Mouse (Mus musculus): Measurements from ENCODE around the gene Tas2r104. TPM values are rescaled to one million over a fixed set of nuclear protein-coding genes. Genes with fewer than 3 reads are reported as not detected.

The Tas2r104 gene
- not detected in 2 replicates for polyA plus RNA-seq (2011; ENCODE audit: insufficient read depth, insufficient read length, low read depth, missing spikeins)

DNA sequence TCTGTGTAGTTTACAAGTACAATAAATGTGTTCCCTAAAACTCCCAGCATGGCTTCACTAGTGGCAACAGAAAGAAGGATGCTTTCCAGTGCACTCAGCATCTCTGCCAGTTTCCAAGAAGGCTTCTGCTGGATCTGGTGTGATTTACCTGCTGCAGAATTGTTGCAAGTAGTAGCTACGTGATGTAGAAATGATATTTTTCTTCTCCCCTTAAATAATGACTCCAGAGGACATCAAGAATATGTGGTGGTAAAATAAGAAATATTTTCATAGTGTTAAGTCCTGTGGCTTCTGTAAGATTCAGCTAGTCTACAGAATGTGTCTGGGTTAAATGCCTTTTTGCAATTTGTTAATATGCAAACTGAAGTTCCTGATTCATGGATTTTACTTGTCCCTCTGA is at the start of gene Tas2r104:
TSS of gene Tas2r104 (minus strand) at position 101 of the 400 bp plus-strand sequence.
- Histone ChIP-seq H3K27me3 (ENCODE audit: control insufficient read depth, insufficient read depth, low read length, poor library complexity, severe bottlenecking) (no peaks in the 10 kb centered on the region), H3K4me3 (ENCODE audit: low read depth, low read length) (no peak within 1 kb of the TSS), H3K27ac (ENCODE audit: insufficient read depth, low read length) (no peak within 1 kb of the TSS), H3K9ac (ENCODE audit: low read depth, poor library complexity, severe bottlenecking) (no peak within 1 kb of the TSS), H3K4me1 (ENCODE audit: control insufficient read depth, insufficient read depth, low read length) (no peaks in the 10 kb centered on the region), H3K9me3 (replicated peaks; ENCODE audit: control insufficient read depth, insufficient read depth, low read length, poor library complexity, severe bottlenecking) (no peaks in the 10 kb centered on the region), H3K36me3 (ENCODE audit: control insufficient read depth, insufficient read depth, low read length, poor library complexity, severe bottlenecking) (no peaks in the 10 kb centered on the region)
- no peak for TF ChIP-seq CTCF (IDR thresholded peaks at IDR 0.05; ENCODE audit: low read depth, low read length)
- no peak for TF ChIP-seq POLR2A (IDR thresholded peaks at IDR 0.05; ENCODE audit: insufficient read depth, low read length)
- TF ChIP-seq EP300 (IDR thresholded peaks at IDR 0.05; ENCODE audit: insufficient read depth, low read depth, low read length) = no peak

DNA sequence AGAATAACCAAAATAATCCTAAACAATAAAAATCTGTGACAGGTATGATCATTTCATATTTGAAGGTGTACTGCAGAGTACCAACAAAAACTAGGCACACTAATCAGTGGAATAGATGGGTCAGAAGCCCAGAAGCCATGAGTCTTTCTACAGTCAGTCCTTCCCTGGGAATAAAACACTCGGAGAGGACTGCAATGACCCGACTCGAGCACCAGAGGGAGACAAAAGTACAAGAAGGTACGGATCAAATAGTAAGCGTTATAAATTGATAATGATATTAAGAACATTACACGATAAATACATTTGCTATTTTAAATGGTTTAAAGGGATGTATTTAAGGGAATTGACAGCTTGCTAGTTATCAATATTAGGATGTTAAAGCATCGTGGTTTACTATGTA is 27.3 kb upstream of the Tas2r104 start:
- H3K9me3 ChIP-seq (replicated peaks; ENCODE audit: control insufficient read depth, insufficient read depth, low read length, poor library complexity, severe bottlenecking) = no peaks in the 10 kb centered on the region
- H3K27ac ChIP-seq (ENCODE audit: insufficient read depth, low read length) = no peak overlapping the region
- no peaks in the 10 kb centered on the region for H3K4me1 ChIP-seq (ENCODE audit: control insufficient read depth, insufficient read depth, low read length)
- TF ChIP-seq POLR2A (IDR thresholded peaks at IDR 0.05; ENCODE audit: insufficient read depth, low read length) (no peak), CTCF (IDR thresholded peaks at IDR 0.05; ENCODE audit: low read depth, low read length) (no peak), EP300 (IDR thresholded peaks at IDR 0.05; ENCODE audit: insufficient read depth, low read depth, low read length) (no peak)
- no peak overlapping the region for H3K4me3 ChIP-seq (ENCODE audit: low read depth, low read length)
- no peaks in the 10 kb centered on the region for H3K36me3 ChIP-seq (ENCODE audit: control insufficient read depth, insufficient read depth, low read length, poor library complexity, severe bottlenecking)
- no peak overlapping the region for H3K9ac ChIP-seq (ENCODE audit: low read depth, poor library complexity, severe bottlenecking)
- H3K27me3 ChIP-seq (ENCODE audit: control insufficient read depth, insufficient read depth, low read length, poor library complexity, severe bottlenecking) = no peaks in the 10 kb centered on the region

DNA sequence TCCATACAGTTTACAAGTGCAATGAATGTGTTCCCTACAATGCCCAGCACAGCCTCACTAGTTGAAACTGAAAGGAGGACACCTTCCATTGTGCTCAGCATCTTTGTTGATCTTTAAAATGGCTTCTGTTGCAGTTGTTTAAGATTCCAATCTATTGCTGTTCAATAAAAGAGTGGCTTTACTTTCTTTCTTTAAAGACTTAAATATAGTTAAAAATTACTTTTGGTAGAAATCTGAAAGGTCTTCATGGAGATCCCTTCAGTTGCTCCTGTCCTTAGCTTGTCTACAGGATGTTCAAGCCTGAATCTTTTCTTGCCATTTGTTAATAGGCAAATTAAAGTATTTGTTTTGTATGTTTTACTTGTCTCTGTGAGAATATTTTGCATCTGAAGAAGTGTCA is 4.4 kb upstream of the Tas2r104 start, which contains the start of gene Tas2r114:
TSS of gene Tas2r114 (minus strand) at position 101 of the 400 bp plus-strand sequence.
- Histone ChIP-seq H3K9me3 (replicated peaks; ENCODE audit: control insufficient read depth, insufficient read depth, low read length, poor library complexity, severe bottlenecking) (no peaks in the 10 kb centered on the region), H3K9ac (ENCODE audit: low read depth, poor library complexity, severe bottlenecking) (no peak within 1 kb of the TSS), H3K4me1 (ENCODE audit: control insufficient read depth, insufficient read depth, low read length) (no peaks in the 10 kb centered on the region), H3K27ac (ENCODE audit: insufficient read depth, low read length) (no peak within 1 kb of the TSS), H3K36me3 (ENCODE audit: control insufficient read depth, insufficient read depth, low read length, poor library complexity, severe bottlenecking) (no peaks in the 10 kb centered on the region), H3K4me3 (ENCODE audit: low read depth, low read length) (no peak within 1 kb of the TSS), H3K27me3 (ENCODE audit: control insufficient read depth, insufficient read depth, low read length, poor library complexity, severe bottlenecking) (no peaks in the 10 kb centered on the region)
- no peak for TF ChIP-seq POLR2A (IDR thresholded peaks at IDR 0.05; ENCODE audit: insufficient read depth, low read length)
- TF ChIP-seq EP300 (IDR thresholded peaks at IDR 0.05; ENCODE audit: insufficient read depth, low read depth, low read length) = no peak
- TF ChIP-seq CTCF (IDR thresholded peaks at IDR 0.05; ENCODE audit: low read depth, low read length) = no peak

DNA sequence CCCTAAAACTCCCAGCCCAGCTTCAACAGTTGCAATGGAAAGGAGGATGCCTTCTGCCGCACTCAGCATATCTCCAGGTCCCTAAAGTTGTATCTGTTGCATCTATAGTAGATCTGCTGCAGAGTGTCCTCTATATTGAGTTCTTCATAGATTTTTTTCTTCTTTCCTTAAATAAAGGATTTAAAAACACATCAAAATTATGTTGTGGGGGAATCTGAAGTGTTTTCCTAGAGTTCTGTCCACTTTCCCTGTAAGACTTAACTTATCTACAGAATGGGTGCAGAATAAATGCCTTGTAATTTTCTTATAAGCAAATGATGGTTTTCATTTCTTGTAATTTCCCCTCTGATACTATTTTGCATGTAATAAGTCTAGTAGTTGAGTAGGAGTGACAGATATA is 1.9 kb upstream of the Tas2r104 start, which contains the start of gene Tas2r105:
TSS of gene Tas2r105 (minus strand) at position 101 of the 400 bp plus-strand sequence.
- H3K27me3 ChIP-seq (ENCODE audit: control insufficient read depth, insufficient read depth, low read length, poor library complexity, severe bottlenecking) = no peaks in the 10 kb centered on the region
- H3K9ac ChIP-seq (ENCODE audit: low read depth, poor library complexity, severe bottlenecking) = no peak within 1 kb of the TSS
- no peaks in the 10 kb centered on the region for H3K4me1 ChIP-seq (ENCODE audit: control insufficient read depth, insufficient read depth, low read length)
- no peaks in the 10 kb centered on the region for H3K9me3 ChIP-seq (replicated peaks; ENCODE audit: control insufficient read depth, insufficient read depth, low read length, poor library complexity, severe bottlenecking)
- TF ChIP-seq POLR2A (IDR thresholded peaks at IDR 0.05; ENCODE audit: insufficient read depth, low read length) (no peak), CTCF (IDR thresholded peaks at IDR 0.05; ENCODE audit: low read depth, low read length) (no peak), EP300 (IDR thresholded peaks at IDR 0.05; ENCODE audit: insufficient read depth, low read depth, low read length) (no peak)
- no peak within 1 kb of the TSS for H3K4me3 ChIP-seq (ENCODE audit: low read depth, low read length)
- no peaks in the 10 kb centered on the region for H3K36me3 ChIP-seq (ENCODE audit: control insufficient read depth, insufficient read depth, low read length, poor library complexity, severe bottlenecking)
- no peak within 1 kb of the TSS for H3K27ac ChIP-seq (ENCODE audit: insufficient read depth, low read length)

DNA sequence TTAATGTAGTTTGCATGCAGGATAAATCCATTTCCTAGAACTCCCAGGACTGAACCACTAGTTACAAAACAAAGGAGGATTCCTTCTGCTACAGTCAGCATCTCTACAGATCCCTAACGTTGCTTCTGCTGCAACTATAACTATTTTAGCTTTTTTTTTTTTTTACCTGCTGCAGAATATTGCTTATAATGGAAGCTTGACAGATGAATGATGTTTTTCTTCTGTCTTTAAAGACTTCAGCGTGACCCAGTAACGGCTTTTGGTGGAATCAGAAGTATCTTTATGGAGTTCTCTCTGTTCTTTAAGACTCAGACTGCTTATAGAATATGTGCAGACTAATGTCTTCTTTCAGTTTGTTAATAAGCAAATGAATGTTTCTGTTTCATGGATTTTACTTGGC is 6.8 kb downstream of the Tas2r104 start, which contains the start of gene Tas2r106:
TSS of gene Tas2r106 (minus strand) at position 101 of the 400 bp plus-strand sequence.
- H3K27me3 ChIP-seq (ENCODE audit: control insufficient read depth, insufficient read depth, low read length, poor library complexity, severe bottlenecking) = no peaks in the 10 kb centered on the region
- no peak for TF ChIP-seq CTCF (IDR thresholded peaks at IDR 0.05; ENCODE audit: low read depth, low read length)
- TF ChIP-seq POLR2A (IDR thresholded peaks at IDR 0.05; ENCODE audit: insufficient read depth, low read length) = no peak

DNA sequence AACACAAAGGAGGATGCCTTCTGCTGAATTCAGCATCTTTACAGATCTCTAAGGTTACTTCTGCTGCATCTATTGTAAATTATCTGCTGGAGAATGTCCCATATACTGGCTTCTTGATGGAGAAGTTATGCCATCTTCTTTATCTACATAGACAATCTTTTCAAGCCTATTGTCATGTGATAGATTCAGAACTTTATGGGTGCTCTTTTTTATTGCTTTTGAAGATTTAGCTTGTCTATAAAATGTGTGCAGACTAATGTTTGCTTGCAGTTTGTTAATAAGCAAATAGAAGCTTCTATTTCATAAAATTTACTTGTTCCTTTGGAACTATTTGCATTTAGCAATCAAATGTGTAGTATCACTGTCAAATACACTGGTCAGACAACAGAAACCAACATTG is 25.5 kb downstream of the Tas2r104 start, which contains the start of gene Tas2r107:
TSS of gene Tas2r107 (minus strand) at position 101 of the 400 bp plus-strand sequence.
- Histone ChIP-seq H3K27ac (ENCODE audit: insufficient read depth, low read length) (no peak within 1 kb of the TSS), H3K4me1 (ENCODE audit: control insufficient read depth, insufficient read depth, low read length) (no peaks in the 10 kb centered on the region), H3K27me3 (ENCODE audit: control insufficient read depth, insufficient read depth, low read length, poor library complexity, severe bottlenecking) (no peaks in the 10 kb centered on the region), H3K36me3 (ENCODE audit: control insufficient read depth, insufficient read depth, low read length, poor library complexity, severe bottlenecking) (no peaks in the 10 kb centered on the region), H3K4me3 (ENCODE audit: low read depth, low read length) (no peak within 1 kb of the TSS), H3K9me3 (replicated peaks; ENCODE audit: control insufficient read depth, insufficient read depth, low read length, poor library complexity, severe bottlenecking) (no peaks in the 10 kb centered on the region), H3K9ac (ENCODE audit: low read depth, poor library complexity, severe bottlenecking) (no peak within 1 kb of the TSS)
- no peak for TF ChIP-seq EP300 (IDR thresholded peaks at IDR 0.05; ENCODE audit: insufficient read depth, low read depth, low read length)
- no peak for TF ChIP-seq CTCF (IDR thresholded peaks at IDR 0.05; ENCODE audit: low read depth, low read length)
- TF ChIP-seq POLR2A (IDR thresholded peaks at IDR 0.05; ENCODE audit: insufficient read depth, low read length) = no peak

More for the DNA sequence above, 6.8 kb downstream of the Tas2r104 start, which contains the start of gene Tas2r106:
- Histone ChIP-seq H3K4me1 (ENCODE audit: control insufficient read depth, insufficient read depth, low read length) (no peaks in the 10 kb centered on the region), H3K9me3 (replicated peaks; ENCODE audit: control insufficient read depth, insufficient read depth, low read length, poor library complexity, severe bottlenecking) (no peaks in the 10 kb centered on the region), H3K9ac (ENCODE audit: low read depth, poor library complexity, severe bottlenecking) (no peak within 1 kb of the TSS), H3K27ac (ENCODE audit: insufficient read depth, low read length) (no peak within 1 kb of the TSS), H3K4me3 (ENCODE audit: low read depth, low read length) (no peak within 1 kb of the TSS), H3K36me3 (ENCODE audit: control insufficient read depth, insufficient read depth, low read length, poor library complexity, severe bottlenecking) (no peaks in the 10 kb centered on the region)

Other genes starting within 250 kb of the Tas2r104 start
- gene 5430401F13Rik, start 199.3 kb downstream of the Tas2r104 start, polyA plus RNA-seq (2011; ENCODE audit: insufficient read depth, insufficient read length, low read depth, missing spikeins) = not detected in 2 replicates
- not detected in 2 replicates for gene Gm6619, start 199.3 kb downstream of the Tas2r104 start, polyA plus RNA-seq (2011; ENCODE audit: insufficient read depth, insufficient read length, low read depth, missing spikeins)
- not detected in 2 replicates for gene Tas2r130, start 54.8 kb downstream of the Tas2r104 start, polyA plus RNA-seq (2011; ENCODE audit: insufficient read depth, insufficient read length, low read depth, missing spikeins)
- not detected in 2 replicates for gene Tas2r107, start 25.6 kb downstream of the Tas2r104 start, polyA plus RNA-seq (2011; ENCODE audit: insufficient read depth, insufficient read length, low read depth, missing spikeins)
- not detected in 2 replicates for gene Tas2r106, start 6.9 kb downstream of the Tas2r104 start, polyA plus RNA-seq (2011; ENCODE audit: insufficient read depth, insufficient read length, low read depth, missing spikeins)
- gene Tas2r105, start 1.8 kb upstream of the Tas2r104 start, polyA plus RNA-seq (2011; ENCODE audit: insufficient read depth, insufficient read length, low read depth, missing spikeins) = not detected in 2 replicates
- gene Tas2r114, start 4.3 kb upstream of the Tas2r104 start, polyA plus RNA-seq (2011; ENCODE audit: insufficient read depth, insufficient read length, low read depth, missing spikeins) = not detected in 2 replicates